Mouse (Mus musculus): ENCODE measurements around the gene Pnrc1. TPM values are rescaled to one million over a fixed set of nuclear protein-coding genes. Genes with fewer than 3 reads are reported as not detected.

Pnrc1 gene
- polyA plus RNA-seq, 1 experiment, result 80.5 TPM

DNA sequence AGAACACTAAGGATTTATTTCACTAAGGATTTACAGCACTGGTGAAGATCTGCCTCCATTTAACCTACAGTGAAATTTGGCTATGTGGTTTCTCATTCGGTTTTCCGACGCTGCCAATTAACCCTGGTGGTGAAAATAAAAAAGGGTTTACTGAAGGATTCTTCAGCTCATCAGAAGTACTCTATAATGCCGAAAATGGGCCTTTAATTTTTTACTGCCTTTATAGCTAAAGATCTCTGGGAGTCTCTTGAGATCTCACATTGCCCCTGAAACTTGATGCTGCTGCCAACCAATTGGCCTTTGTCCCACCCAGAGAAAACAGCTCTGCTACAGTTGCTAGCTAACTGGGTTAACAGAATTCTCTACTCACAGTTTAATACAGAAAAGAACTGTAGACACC lies 41.0 kb downstream of the Pnrc1 start:
- H3K4me1 ChIP-seq (ENCODE audit: control insufficient read depth, insufficient read depth, insufficient read length, low read length), result peaks cover 5% of the 10 kb centered on the region
- peak overlapping the region; percentile 71 for H3K27ac ChIP-seq (replicated peaks; ENCODE audit: low read depth, low read length)
- H3K4me3 ChIP-seq (ENCODE audit: insufficient read depth, low read depth, low read length), result peak overlapping the region; percentile 42

DNA sequence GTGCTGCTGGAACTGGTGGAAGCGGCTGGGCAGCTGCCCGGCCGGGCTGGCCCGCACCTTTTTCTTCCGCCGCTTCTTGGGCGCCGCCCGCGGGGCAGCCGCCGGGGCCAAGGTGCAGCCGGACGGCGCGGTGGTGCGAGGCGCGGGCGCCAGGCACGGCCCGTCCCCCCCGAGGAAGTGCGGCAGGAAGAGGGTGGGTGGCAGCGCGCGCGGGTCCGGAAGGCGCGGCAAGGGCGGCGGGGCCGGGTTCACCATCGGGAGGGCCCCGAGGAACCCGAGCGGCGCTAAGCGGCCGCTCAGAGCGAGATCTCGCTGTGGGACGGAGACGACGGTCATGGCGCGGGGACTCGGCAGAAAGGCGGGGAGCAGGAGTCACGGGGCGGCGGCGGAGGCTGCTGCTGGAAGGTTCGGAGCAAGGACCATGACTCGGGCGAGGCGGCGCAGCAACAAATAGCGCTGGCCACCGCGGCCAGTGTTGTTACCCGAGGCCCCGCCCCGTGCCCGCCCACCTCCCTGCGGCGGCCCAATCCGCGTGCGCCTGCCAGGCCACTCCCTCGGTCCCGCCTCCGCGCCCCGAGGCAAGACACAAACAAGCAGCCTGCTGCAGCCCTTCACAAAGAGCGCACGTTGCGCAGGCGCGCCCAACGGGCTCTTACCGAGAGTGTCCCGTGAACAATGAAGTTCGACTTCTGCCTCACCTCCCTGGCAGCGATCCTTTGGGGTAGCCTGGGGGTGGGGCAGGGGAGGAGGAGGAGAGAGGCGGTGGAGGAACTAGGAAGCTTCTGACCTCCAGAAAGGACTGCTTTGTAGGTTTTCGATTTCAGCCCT lies 41.7 kb downstream of the Pnrc1 start:
- peaks cover 5% of the 10 kb centered on the region for H3K4me1 ChIP-seq (ENCODE audit: control insufficient read depth, insufficient read depth, insufficient read length, low read length)
- peak overlapping the region; percentile 98 for H3K27ac ChIP-seq (replicated peaks; ENCODE audit: low read depth, low read length)
- peak overlapping the region; percentile 85 for H3K4me3 ChIP-seq (ENCODE audit: insufficient read depth, low read depth, low read length)

DNA sequence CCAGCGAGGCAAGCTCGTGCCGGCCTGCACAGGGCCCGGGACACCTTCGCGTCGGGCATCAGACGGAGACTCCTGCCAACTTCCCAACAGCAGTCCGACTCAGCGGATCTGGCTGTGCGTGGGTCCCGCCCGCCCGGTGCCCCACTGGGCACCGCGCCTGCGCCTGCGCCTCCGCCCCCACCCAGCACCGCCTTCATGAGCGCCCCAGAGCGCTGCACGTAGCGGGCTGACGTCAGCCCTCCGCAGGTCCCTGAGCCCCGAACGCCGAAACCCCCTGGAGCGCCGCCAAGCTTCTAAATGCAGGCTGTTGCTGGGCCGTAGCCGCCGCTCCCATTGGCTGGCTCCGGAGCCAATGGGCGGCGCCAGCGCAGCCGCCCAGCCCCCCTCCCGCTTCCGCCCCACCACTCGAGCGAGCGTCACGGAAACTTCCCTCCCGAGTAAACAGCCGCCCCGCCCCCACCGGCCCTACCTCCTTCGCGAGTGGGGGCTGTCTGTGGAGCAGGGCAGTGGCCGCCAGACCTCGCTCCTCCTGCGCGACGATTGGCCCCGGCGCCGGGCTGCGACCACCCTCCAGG lies 42.4 kb downstream of the Pnrc1 start:
- peaks cover 5% of the 10 kb centered on the region for H3K4me1 ChIP-seq (ENCODE audit: control insufficient read depth, insufficient read depth, insufficient read length, low read length)
- peak overlapping the region; percentile 98 for H3K27ac ChIP-seq (replicated peaks; ENCODE audit: low read depth, low read length)
- H3K4me3 ChIP-seq (ENCODE audit: insufficient read depth, low read depth, low read length), result peak overlapping the region; percentile 85

DNA sequence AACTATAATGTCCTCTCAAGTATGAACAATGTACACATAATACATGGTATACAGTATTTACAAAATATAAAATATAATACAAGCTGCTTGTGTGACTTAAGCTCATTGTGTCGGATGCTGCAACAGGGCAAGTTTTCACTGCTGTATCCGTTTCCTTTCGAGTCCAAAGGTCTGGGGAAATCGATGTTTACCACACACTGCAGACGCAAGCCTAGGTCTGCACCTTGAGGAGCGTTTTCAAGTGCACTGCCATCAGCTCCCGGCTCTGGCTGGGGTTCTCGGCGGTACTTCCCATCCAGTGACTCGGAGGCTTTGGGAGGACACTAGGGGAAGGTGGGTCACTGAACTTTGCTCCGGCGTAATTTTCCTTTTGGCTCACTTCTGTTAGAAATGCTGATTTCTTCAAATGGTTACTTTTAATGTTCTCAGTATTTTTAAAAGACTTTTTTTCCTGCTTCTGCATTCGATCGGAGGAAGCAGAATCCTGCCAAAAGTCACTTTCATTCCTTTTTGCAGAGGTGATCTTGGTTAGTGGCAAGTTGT lies 44.0 kb downstream of the Pnrc1 start:
- Histone ChIP-seq H3K4me3 (ENCODE audit: insufficient read depth, low read depth, low read length) (peak overlapping the region; percentile 42), H3K4me1 (ENCODE audit: control insufficient read depth, insufficient read depth, insufficient read length, low read length) (peaks cover 5% of the 10 kb centered on the region), H3K27ac (replicated peaks; ENCODE audit: low read depth, low read length) (no peak overlapping the region)

GRCm38 (mm10) chr4:33243921-33244320 lies 46.0 kb downstream of the Pnrc1 start:
- H3K4me3 ChIP-seq (ENCODE audit: insufficient read depth, low read depth, low read length), result no peak overlapping the region
- peaks cover 10% of the 10 kb centered on the region; the same call in 1 of the 2 replicates for H3K4me1 ChIP-seq (ENCODE audit: control insufficient read depth, insufficient read depth, insufficient read length, low read length)
- H3K27ac ChIP-seq (replicated peaks; ENCODE audit: low read depth, low read length), result no peak overlapping the region

- H3K27ac ChIP-seq (replicated peaks; ENCODE audit: low read depth, low read length), result no peak overlapping the region
- H3K4me1 ChIP-seq (ENCODE audit: control insufficient read depth, insufficient read depth, insufficient read length, low read length), result peaks cover 10% of the 10 kb centered on the region; the same call in 1 of the 2 replicates
- no peak overlapping the region for H3K4me3 ChIP-seq (ENCODE audit: insufficient read depth, low read depth, low read length)
These were observed 46.8 kb downstream of the Pnrc1 start for GRCm38 (mm10) chr4:33243016-33243758.

- peaks cover 10% of the 10 kb centered on the region; the same call in 1 of the 2 replicates for H3K4me1 ChIP-seq (ENCODE audit: control insufficient read depth, insufficient read depth, insufficient read length, low read length)
- H3K27ac ChIP-seq (replicated peaks; ENCODE audit: low read depth, low read length), result no peak overlapping the region
- no peak overlapping the region for H3K4me3 ChIP-seq (ENCODE audit: insufficient read depth, low read depth, low read length)
These were observed 47.4 kb downstream of the Pnrc1 start for GRCm38 (mm10) chr4:33242536-33242935.

DNA sequence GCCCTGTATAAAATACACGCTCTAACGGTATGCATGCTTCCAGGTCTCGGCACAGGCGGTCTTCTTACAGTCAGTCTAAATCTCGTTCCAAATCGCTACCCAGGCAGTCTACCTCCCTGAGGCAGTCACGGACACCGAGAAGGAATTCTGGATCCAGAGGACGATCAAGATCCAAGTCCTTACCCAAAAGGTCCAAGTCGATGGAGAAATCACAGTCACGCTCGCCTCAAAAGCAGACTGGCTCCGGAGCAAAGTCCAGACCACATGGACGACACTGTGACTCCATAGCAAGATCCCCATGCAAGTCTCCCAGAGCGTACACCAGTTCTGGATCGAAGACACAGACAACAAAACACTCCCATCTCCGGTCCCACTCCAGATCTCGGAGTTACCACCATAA lies 59.1 kb downstream of the Pnrc1 start:
- Histone ChIP-seq H3K4me1 (ENCODE audit: control insufficient read depth, insufficient read depth, insufficient read length, low read length) (no peaks in the 10 kb centered on the region), H3K27ac (replicated peaks; ENCODE audit: low read depth, low read length) (no peak overlapping the region), H3K4me3 (ENCODE audit: insufficient read depth, low read depth, low read length) (no peak overlapping the region)

DNA sequence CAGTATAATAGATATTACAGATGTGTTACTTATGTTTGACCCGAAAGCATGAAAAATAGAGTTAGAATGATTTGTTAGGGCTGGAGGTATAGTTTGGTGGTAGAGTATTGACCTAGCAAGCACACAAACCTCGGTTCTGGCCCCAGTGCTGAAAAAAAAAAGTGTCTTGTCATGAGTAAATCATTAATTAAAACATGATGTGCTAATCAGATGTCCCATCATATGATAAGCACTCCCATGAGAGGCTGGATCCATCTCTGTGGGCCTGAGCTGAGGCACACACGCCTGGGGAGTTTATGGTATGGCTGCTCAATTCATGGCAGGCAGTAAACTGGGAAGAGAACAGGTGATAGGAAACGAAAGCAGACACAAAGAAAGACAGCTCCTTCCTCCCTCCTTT lies 60.3 kb downstream of the Pnrc1 start:
- Histone ChIP-seq H3K27ac (replicated peaks; ENCODE audit: low read depth, low read length) (no peak overlapping the region), H3K4me1 (ENCODE audit: control insufficient read depth, insufficient read depth, insufficient read length, low read length) (no peaks in the 10 kb centered on the region), H3K4me3 (ENCODE audit: insufficient read depth, low read depth, low read length) (no peak overlapping the region)

DNA sequence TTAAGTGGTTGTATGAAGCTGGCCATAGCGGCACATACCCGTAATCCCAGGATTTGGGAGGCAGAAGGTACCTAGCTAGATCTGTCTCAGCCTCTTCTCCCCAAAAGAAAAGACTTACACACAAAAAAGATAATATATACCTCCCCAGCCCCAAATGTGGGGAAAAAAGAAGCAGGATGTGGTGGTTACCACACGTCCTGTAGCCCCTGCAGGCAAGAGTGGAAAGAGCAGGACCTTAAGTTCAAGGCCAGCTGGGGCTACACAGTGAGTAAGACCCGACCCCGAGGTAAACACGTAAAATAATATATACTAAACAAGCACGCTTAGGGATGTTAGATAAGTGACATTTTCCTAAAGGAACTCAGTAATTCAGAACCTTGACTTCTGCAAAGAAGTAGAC lies 62.8 kb downstream of the Pnrc1 start:
- no peaks in the 10 kb centered on the region for H3K4me1 ChIP-seq (ENCODE audit: control insufficient read depth, insufficient read depth, insufficient read length, low read length)
- no peak overlapping the region for H3K27ac ChIP-seq (replicated peaks; ENCODE audit: low read depth, low read length)
- no peak overlapping the region for H3K4me3 ChIP-seq (ENCODE audit: insufficient read depth, low read depth, low read length)

DNA sequence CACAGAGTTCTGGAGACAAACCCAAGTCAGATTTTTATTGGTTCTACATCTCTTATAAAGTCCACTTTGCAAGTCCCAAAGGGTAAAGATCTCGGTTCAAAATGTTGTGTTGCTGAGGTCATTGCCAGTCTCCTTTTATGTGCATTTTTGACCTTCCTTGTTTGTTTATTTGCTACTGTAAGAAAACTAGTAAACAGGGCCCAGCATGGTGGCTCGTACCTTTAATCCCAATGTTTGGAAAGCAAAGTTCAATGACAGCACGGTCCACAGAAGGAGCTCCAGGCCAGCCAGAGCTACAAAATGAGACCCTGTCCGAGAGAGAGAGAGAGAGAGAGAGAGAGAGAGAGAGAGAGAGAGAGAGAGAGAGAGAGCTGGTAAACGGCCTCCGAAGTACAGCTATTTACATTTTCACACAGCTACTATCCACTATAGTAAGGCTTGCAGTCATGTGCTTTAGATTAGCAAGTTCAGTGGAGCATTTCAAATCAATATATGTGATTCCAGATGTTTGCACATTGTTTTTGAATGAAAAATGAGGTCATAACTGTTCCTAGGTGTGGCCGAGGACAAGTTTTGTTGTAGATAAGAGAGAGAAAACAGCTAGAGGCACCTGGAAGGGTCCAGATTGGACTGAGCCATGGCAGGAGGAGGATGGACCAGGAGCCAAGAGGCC lies 65.8 kb downstream of the Pnrc1 start:
- H3K4me1 ChIP-seq (ENCODE audit: control insufficient read depth, insufficient read depth, insufficient read length, low read length), result no peaks in the 10 kb centered on the region

GRCm38 (mm10) chr4:33221847-33222246 lies 68.1 kb downstream of the Pnrc1 start:
- no peak overlapping the region for H3K27ac ChIP-seq (replicated peaks; ENCODE audit: low read depth, low read length)
- H3K4me1 ChIP-seq (ENCODE audit: control insufficient read depth, insufficient read depth, insufficient read length, low read length), result no peaks in the 10 kb centered on the region
- H3K4me3 ChIP-seq (ENCODE audit: insufficient read depth, low read depth, low read length), result no peak overlapping the region

More for the DNA sequence above, 65.8 kb downstream of the Pnrc1 start:
- Histone ChIP-seq H3K27ac (replicated peaks; ENCODE audit: low read depth, low read length) (no peak overlapping the region), H3K4me3 (ENCODE audit: insufficient read depth, low read depth, low read length) (no peak overlapping the region)

DNA sequence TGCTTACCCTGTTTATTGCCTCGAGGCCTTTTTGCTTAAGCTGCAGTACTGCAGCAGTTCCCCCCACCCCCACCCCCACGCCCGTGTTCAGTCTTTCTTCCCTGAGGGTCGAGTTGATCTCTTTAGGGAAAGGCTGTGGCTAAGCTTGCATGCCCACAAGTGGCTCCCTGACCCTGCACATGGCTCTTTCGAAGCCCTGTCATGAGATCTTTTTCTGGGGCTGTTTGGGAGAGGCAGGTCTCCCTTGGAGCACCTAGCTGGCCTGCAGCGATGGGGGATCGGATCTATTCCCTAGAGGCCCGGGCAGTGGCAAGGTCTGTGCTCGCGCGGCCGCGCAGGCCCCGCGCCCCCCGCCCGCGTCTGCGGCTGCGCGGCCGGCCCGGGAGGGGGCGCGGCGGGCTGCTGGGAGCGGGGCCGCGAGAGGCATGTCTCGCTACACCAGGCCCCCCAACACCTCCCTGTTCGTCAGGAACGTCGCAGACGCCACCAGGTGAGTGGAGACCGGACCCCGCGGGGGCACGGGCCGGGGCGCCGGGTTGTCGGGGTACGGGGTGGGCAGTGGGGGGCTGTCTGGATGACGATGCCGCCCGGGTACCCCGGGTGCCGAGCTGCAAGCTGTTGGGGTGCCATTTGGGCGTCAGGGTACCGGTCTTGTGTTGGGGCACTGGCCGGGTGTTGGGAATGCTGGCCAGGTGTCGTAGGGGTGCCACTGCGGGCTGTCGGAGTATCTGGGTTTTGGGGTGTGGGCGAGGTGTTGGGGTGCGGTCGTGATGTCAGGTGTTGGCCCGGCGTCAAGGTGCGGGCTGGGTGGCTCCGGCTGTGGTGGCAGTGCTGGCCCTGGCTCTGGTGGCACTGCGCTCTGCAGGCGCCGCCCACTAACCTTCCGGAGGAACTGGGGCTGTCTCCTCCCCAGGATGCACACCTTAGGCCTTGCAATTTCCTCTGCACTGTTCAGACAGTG lies 80.8 kb downstream of the Pnrc1 start, which contains the start of gene Srsf12:
Gene Srsf12, plus strand, starts transcription at position 111 of the 961 bp plus-strand sequence.
- no peaks in the 10 kb centered on the region for H3K4me1 ChIP-seq (ENCODE audit: control insufficient read depth, insufficient read depth, insufficient read length, low read length)
- peak within 1 kb of the TSS; percentile 44 for H3K4me3 ChIP-seq (ENCODE audit: insufficient read depth, low read depth, low read length)
- H3K27ac ChIP-seq (replicated peaks; ENCODE audit: low read depth, low read length), result no peak within 1 kb of the TSS

DNA sequence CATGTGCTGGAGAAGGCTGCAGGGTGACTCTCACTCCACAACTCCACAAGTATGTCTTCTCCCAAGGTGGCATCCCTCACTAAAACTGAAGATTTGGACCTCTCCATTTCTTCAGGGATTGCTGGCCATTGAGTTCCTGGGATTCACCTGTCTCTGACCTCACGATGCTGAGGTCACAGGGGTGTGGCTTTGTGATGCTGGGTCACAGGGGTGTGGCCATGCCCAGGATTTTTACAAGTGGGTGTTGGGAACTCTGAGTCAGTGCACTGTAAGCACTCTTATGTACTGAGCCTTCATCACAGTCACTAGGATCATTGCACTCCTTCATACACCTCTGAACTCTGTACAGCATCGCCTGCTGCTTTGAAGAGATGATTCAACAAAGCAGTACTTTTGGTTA lies 82.4 kb downstream of the Pnrc1 start:
- no peaks in the 10 kb centered on the region for H3K4me1 ChIP-seq (ENCODE audit: control insufficient read depth, insufficient read depth, insufficient read length, low read length)
- H3K27ac ChIP-seq (replicated peaks; ENCODE audit: low read depth, low read length), result no peak overlapping the region
- H3K4me3 ChIP-seq (ENCODE audit: insufficient read depth, low read depth, low read length), result no peak overlapping the region

All from brown adipose tissue, adult 24 weeks (tissue).